Mouse (Mus musculus) forebrain, embryonic 14.5 days (tissue): Measurements from ENCODE around the gene Sfxn5. TPM values are rescaled to one million over a fixed set of nuclear protein-coding genes. Genes with fewer than 3 reads are reported as not detected.

Experiments
- ATAC-seq: fragments of 200-750 bp; cut with Nextera tagmentation; 2 replicates; pipeline ENCODE4 v1.8.0; 2017; ENCODE audit warnings: mild to moderate bottlenecking, moderate library complexity
- DNase-seq: peaks from one replicate; pipeline ENCODE4 v3.0.0-alpha.2; 2015; ENCODE audit warnings: low spot score
- H3K27ac ChIP-seq: fragments of 300-500 bp; sonication (generic); 2 replicates; pipeline ENCODE4 v1.5.1; 2014; ENCODE audit warnings: low read depth, mild to moderate bottlenecking, control low read depth, low read length, moderate library complexity
- H3K27me3 ChIP-seq: fragments of 300-500 bp; sonication (generic); replicated peaks from 2 replicates; pipeline ENCODE4 v1.6.1; 2014; ENCODE audit warnings: low read length, control low read depth, mixed read lengths; ENCODE audit not compliant: control insufficient read depth, insufficient read depth
- H3K36me3 ChIP-seq: fragments of 300-500 bp; sonication (generic); 2 replicates; pipeline ENCODE4 v1.6.1; 2014; ENCODE audit warnings: low read length, control low read depth; ENCODE audit not compliant: control insufficient read depth, insufficient read depth
- H3K4me1 ChIP-seq: fragments of 300-500 bp; sonication (generic); 2 replicates; pipeline ENCODE4 v1.6.1; 2014; ENCODE audit warnings: antibody characterized with exemption, low read length, control low read depth; ENCODE audit not compliant: control insufficient read depth, insufficient read depth
- H3K4me2 ChIP-seq: fragments of 300-500 bp; sonication (generic); 2 replicates; pipeline ENCODE4 v1.6.1; 2014; ENCODE audit warnings: mild to moderate bottlenecking, control low read depth, low read length
- H3K4me3 ChIP-seq: fragments of 300-500 bp; sonication (generic); 2 replicates; pipeline ENCODE4 v1.5.1; 2014; ENCODE audit warnings: low read depth, low read length, control low read depth
- H3K9ac ChIP-seq: fragments of 300-500 bp; sonication (generic); 2 replicates; pipeline ENCODE4 v1.6.1; 2014; ENCODE audit warnings: mild to moderate bottlenecking, low read length, control low read depth, moderate library complexity
- H3K9me3 ChIP-seq: fragments of 300-500 bp; sonication (generic); replicated peaks from 2 replicates; pipeline ENCODE4 v1.6.1; 2016; ENCODE audit warnings: low read length, control low read depth, mixed read lengths; ENCODE audit not compliant: control insufficient read depth
- WGBS: fragments of 180-500 bp; shearing (Covaris S2); extraction: QIAGEN DNeasy Blood & Tissue Kit; methylation state at CpG from one replicate; pipeline ENCODE4 v1.1.7; 2014; 5-methylcytosine and 5-hydroxymethylcytosine counted together
- polyA plus RNA-seq: library from polyadenylated mRNA; unstranded; fragments of >200 nt; fragmentation: Nextera tagmentation; extraction: Ambion mirVana; gene quantifications from 2 replicates; pipeline ENCODE4 v1.2.1, GENCODE M21; 2014

The Sfxn5 gene
- polyA plus RNA-seq, 1 experiment from 2014 or later, result 15.2 TPM

GRCm38 (mm10) chr6:85374734-85375114 is 41.5 kb upstream of the Sfxn5 start:
- Histone ChIP-seq H3K27ac (0 out of 2 replicates have a peak overlapping the region, but pooled peaks have one; percentile 44), H3K9ac (peak overlapping the region; percentile 82), H3K9me3 (no peaks in the 10 kb centered on the region), H3K4me3 (peak overlapping the region; percentile 75), H3K4me2 (peak overlapping the region; percentile 82), H3K36me3 (no peaks in the 10 kb centered on the region), H3K4me1 (peaks cover 22% of the 10 kb centered on the region; the same call in 1 of the 2 replicates), H3K27me3 (no peaks in the 10 kb centered on the region)
- DNase-seq (peak; percentile 98), ATAC-seq (peak; percentile 98)
- 0% methylated on average over 19 of the region's 19 CpGs for WGBS

GRCm38 (mm10) chr6:85373951-85374733 is 40.9 kb upstream of the Sfxn5 start, which contains the start of gene Rab11fip5:
Gene Rab11fip5, minus strand, starts transcription at chr6:85374634.
- peaks cover 22% of the 10 kb centered on the region; the same call in 1 of the 2 replicates for H3K4me1 ChIP-seq
- H3K9ac ChIP-seq, result peak within 1 kb of the TSS; percentile 82
- H3K4me3 ChIP-seq, result peak within 1 kb of the TSS; percentile 75
- DNase-seq (no peak), ATAC-seq (peak; percentile 45)
- H3K36me3 ChIP-seq, result no peaks in the 10 kb centered on the region
- no peaks in the 10 kb centered on the region for H3K27me3 ChIP-seq
- H3K27ac ChIP-seq, result peak within 1 kb of the TSS; percentile 60
- H3K9me3 ChIP-seq, result no peaks in the 10 kb centered on the region
- H3K4me2 ChIP-seq, result peak within 1 kb of the TSS; percentile 82
- 1% methylated on average over 76 of the region's 80 CpGs for WGBS

- Histone ChIP-seq H3K9ac (peak overlapping the region; percentile 82), H3K36me3 (no peaks in the 10 kb centered on the region), H3K4me2 (peak overlapping the region; percentile 82), H3K4me3 (peak overlapping the region; percentile 75), H3K27me3 (no peaks in the 10 kb centered on the region), H3K9me3 (no peaks in the 10 kb centered on the region), H3K27ac (no peak overlapping the region), H3K4me1 (peaks cover 22% of the 10 kb centered on the region; the same call in 1 of the 2 replicates)
- WGBS, result 87% methylated on average over 10 of the region's 10 CpGs
- no peak for ATAC-seq
- DNase-seq, result no peak
These were observed 40.0 kb upstream of the Sfxn5 start for GRCm38 (mm10) chr6:85373066-85373860.

GRCm38 (mm10) chr6:85372496-85372895 is 39.3 kb upstream of the Sfxn5 start:
- DNase-seq (no peak), ATAC-seq (no peak)
- WGBS, result 88% methylated on average over 2 of the region's 2 CpGs
- Histone ChIP-seq H3K9ac (no peak overlapping the region), H3K27ac (no peak overlapping the region), H3K4me2 (peak overlapping the region; percentile 82), H3K36me3 (no peaks in the 10 kb centered on the region), H3K4me1 (peaks cover 22% of the 10 kb centered on the region; the same call in 1 of the 2 replicates), H3K27me3 (no peaks in the 10 kb centered on the region), H3K4me3 (no peak overlapping the region), H3K9me3 (no peaks in the 10 kb centered on the region)

- no peak overlapping the region; the same call in 1 of the 2 replicates for H3K4me2 ChIP-seq
- H3K27ac ChIP-seq, result no peak overlapping the region
- H3K9ac ChIP-seq, result 0 out of 2 replicates have a peak overlapping the region, but pooled peaks have one; percentile 21
- H3K27me3 ChIP-seq, result no peaks in the 10 kb centered on the region
- H3K36me3 ChIP-seq, result no peaks in the 10 kb centered on the region
- ATAC-seq (no peak), DNase-seq (no peak)
- no peaks in the 10 kb centered on the region for H3K9me3 ChIP-seq
- 86% methylated on average over 6 of the region's 6 CpGs for WGBS
- H3K4me1 ChIP-seq, result peaks cover 22% of the 10 kb centered on the region; the same call in 1 of the 2 replicates
- no peak overlapping the region for H3K4me3 ChIP-seq
These were observed 38.7 kb upstream of the Sfxn5 start for GRCm38 (mm10) chr6:85371859-85372405.

- H3K9ac ChIP-seq, result no peak overlapping the region
- no peak overlapping the region for H3K4me3 ChIP-seq
- H3K9me3 ChIP-seq, result no peaks in the 10 kb centered on the region
- ATAC-seq (no peak), DNase-seq (no peak)
- no peaks in the 10 kb centered on the region for H3K27me3 ChIP-seq
- no peak overlapping the region for H3K4me2 ChIP-seq
- no peaks in the 10 kb centered on the region for H3K36me3 ChIP-seq
- H3K4me1 ChIP-seq, result peaks cover 26% of the 10 kb centered on the region; the same call in 1 of the 2 replicates
- WGBS, result 94% methylated on average over 9 of the region's 9 CpGs
- H3K27ac ChIP-seq, result no peak overlapping the region
These were observed 37.6 kb upstream of the Sfxn5 start for GRCm38 (mm10) chr6:85370666-85371430.

GRCm38 (mm10) chr6:85370041-85370440 is 36.8 kb upstream of the Sfxn5 start:
- H3K9ac ChIP-seq, result no peak overlapping the region
- DNase-seq (no peak), ATAC-seq (no peak)
- H3K4me2 ChIP-seq, result no peak overlapping the region
- no peak overlapping the region for H3K4me3 ChIP-seq
- H3K4me1 ChIP-seq, result peaks cover 26% of the 10 kb centered on the region; the same call in 1 of the 2 replicates
- WGBS, result 87% methylated on average over 5 of the region's 5 CpGs
- H3K9me3 ChIP-seq, result no peaks in the 10 kb centered on the region
- no peak overlapping the region for H3K27ac ChIP-seq
- H3K36me3 ChIP-seq, result no peaks in the 10 kb centered on the region
- no peaks in the 10 kb centered on the region for H3K27me3 ChIP-seq

DNA sequence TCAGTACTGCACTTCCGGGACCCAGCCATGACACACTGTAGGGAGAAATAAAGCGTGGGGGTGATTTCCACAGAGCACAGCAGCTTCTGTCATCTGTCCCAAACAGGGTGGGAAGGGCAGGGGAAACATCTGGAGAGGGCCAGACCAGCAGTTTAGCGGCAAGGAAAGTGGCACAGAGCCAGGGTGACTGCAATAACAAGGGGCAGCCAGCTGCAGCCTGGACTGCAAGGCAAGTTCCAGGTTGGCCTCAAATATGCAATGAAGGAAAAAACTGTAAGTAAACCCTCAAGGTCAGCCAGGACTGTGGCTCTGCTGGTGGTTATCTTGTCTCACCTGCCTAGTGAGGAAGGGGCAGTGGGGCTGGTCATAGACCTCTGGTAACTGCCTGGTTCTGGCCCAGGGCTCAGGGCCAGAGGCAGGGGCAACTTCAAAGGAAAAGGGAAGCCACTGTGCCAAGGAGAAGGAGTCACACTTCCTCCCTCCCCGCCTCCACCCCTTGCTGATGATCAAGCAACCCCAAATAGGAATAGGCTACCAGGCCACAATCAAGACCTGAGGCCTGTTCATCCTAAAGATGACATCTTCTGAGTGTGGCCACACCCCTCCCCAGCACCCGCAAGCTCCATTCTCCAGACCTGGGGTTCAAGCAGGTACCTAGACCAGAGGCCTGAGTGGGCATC is 36.1 kb upstream of the Sfxn5 start:
- 76% methylated on average over 5 of the region's 5 CpGs for WGBS
- no peaks in the 10 kb centered on the region for H3K27me3 ChIP-seq
- H3K4me1 ChIP-seq, result peaks cover 26% of the 10 kb centered on the region; the same call in 1 of the 2 replicates
- no peak overlapping the region for H3K4me2 ChIP-seq
- H3K36me3 ChIP-seq, result no peaks in the 10 kb centered on the region
- no peak for ATAC-seq
- H3K4me3 ChIP-seq, result no peak overlapping the region
- no peak for DNase-seq
- H3K9ac ChIP-seq, result no peak overlapping the region
- no peak overlapping the region for H3K27ac ChIP-seq
- no peaks in the 10 kb centered on the region for H3K9me3 ChIP-seq
